Mouse (Mus musculus) mature B cell (primary cell): ENCODE results near the gene Tmem260.
"Not testable (repeated sequence)": the region's sequence is repeated elsewhere in the genome, so short reads cannot be mapped to it uniquely, and the experiment has no call there.

ENCODE experiments used
- in situ Hi-C: fragments of 300-500 bp; cut with MboI; formaldehyde crosslinking; loops from 2 replicates; pipeline ENCODE4 v1.14.3; 2019

The Tmem260 gene

GRCm38 (mm10) chr14:48445984-48446683 lies at the start of gene Tmem260:
Gene Tmem260 (plus strand): TSS chr14:48446124.
- in situ Hi-C loops: no loop called here

- in situ Hi-C loops: no loop called here
Observed at GRCm38 (mm10) chr14:48406086-48406485, 39.8 kb upstream of the Tmem260 start.

- in situ Hi-C loops: no loop called here
Observed at GRCm38 (mm10) chr14:48417064-48417463, 28.9 kb upstream of the Tmem260 start.

- in situ Hi-C loops: no loop called here
Observed at GRCm38 (mm10) chr14:48418264-48418663, 27.7 kb upstream of the Tmem260 start.

GRCm38 (mm10) chr14:48418672-48419071 lies 27.3 kb upstream of the Tmem260 start:
- in situ Hi-C loops: no loop called here

- in situ Hi-C loops: no loop called here
Observed at GRCm38 (mm10) chr14:48421476-48421875, 24.4 kb upstream of the Tmem260 start.

- in situ Hi-C loops: no loop called here
Observed at GRCm38 (mm10) chr14:48421996-48422395, 23.9 kb upstream of the Tmem260 start.

- in situ Hi-C loops: no loop called here
Observed at GRCm38 (mm10) chr14:48422436-48422835, 23.5 kb upstream of the Tmem260 start.

- in situ Hi-C loops: no loop called here
Observed at GRCm38 (mm10) chr14:48422901-48423300, 23.0 kb upstream of the Tmem260 start.

GRCm38 (mm10) chr14:48431978-48432377 lies 13.9 kb upstream of the Tmem260 start:
- in situ Hi-C loops: no loop called here

GRCm38 (mm10) chr14:48443796-48444195 lies 2.1 kb upstream of the Tmem260 start:
- in situ Hi-C loops: no loop called here

GRCm38 (mm10) chr14:48451966-48452407 lies 6.1 kb downstream of the Tmem260 start:
- in situ Hi-C loops: no loop called here

- in situ Hi-C loops: no loop called here
Observed at GRCm38 (mm10) chr14:48453411-48453810, 7.5 kb downstream of the Tmem260 start.

GRCm38 (mm10) chr14:48456305-48457092 lies 10.6 kb downstream of the Tmem260 start:
- in situ Hi-C loops: no loop called here

GRCm38 (mm10) chr14:48457288-48457938 lies 11.5 kb downstream of the Tmem260 start:
- in situ Hi-C loops: no loop called here

GRCm38 (mm10) chr14:48458901-48459300 lies 13.0 kb downstream of the Tmem260 start:
- in situ Hi-C loops: no loop called here

- in situ Hi-C loops: no loop called here
Observed at GRCm38 (mm10) chr14:48468339-48468738, 22.4 kb downstream of the Tmem260 start.

GRCm38 (mm10) chr14:48470742-48471487 lies 25.0 kb downstream of the Tmem260 start:
- in situ Hi-C loops: no loop called here

- in situ Hi-C loops: no loop called here
Observed at GRCm38 (mm10) chr14:48472179-48472578, 26.3 kb downstream of the Tmem260 start.

GRCm38 (mm10) chr14:48475370-48475769 lies 29.4 kb downstream of the Tmem260 start:
- in situ Hi-C loops: no loop called here

- in situ Hi-C loops: not testable (repeated sequence)
Observed at GRCm38 (mm10) chr14:48475834-48476233, 29.9 kb downstream of the Tmem260 start.

GRCm38 (mm10) chr14:48476278-48476677 lies 30.4 kb downstream of the Tmem260 start:
- in situ Hi-C loops: no loop called here
